Mouse (Mus musculus): ENCODE data around the gene Nploc4.

DNA sequence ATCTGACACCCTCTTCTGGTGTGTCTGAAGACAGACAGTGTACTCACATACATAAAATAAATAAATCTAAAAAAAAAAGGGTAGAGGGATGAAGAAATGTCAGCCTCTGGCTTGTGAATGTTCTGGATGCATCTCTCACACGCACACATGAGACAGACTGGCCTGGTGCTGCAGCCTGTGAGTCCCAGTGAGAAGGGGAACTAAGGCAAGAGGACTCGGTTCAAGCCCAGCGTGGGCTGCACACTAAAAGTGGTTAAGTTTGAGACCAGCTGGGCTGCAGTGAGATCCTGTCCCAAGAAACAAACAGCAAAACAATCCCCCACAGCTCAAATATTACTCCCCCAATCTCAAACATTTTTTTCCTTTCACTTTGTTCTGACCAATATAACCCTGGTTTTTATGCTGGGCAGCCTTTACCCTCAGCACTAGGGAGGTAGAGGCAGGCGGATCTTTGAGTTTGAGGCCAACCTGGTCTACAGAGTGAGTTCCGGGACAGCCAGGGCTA is 94.8 kb downstream of the Nploc4 start:
- no peak for TF ChIP-seq GATA1 (IDR thresholded peaks at IDR 0.05; ENCODE audit: low read length)
- TF ChIP-seq TAL1 (IDR thresholded peaks at IDR 0.05; ENCODE audit: low read length) = no peak
